Mouse (Mus musculus) kidney, adult 2 months (tissue): ENCODE results near the gene Hmbs. TPM values are rescaled to one million over a fixed set of nuclear protein-coding genes. Genes with fewer than 3 reads are reported as not detected.

Experiments
- DNase-seq: peaks from one replicate; pipeline ENCODE4 v3.0.0; 2021
- H3K27ac ChIP-seq: fragments of 200-500 bp; 2 replicates; pipeline ENCODE4 v1.5.1; 2012; ENCODE audit warnings: low read depth, low read length, control low read depth, inconsistent platforms; ENCODE audit not compliant: insufficient read depth
- H3K27me3 ChIP-seq: fragments of 200-500 bp; replicated peaks from 2 replicates; pipeline ENCODE4 v1.6.1; 2012; ENCODE audit warnings: mild to moderate bottlenecking, moderate library complexity, low read length, inconsistent platforms; ENCODE audit not compliant: control insufficient read depth, insufficient read depth
- H3K36me3 ChIP-seq: fragments of 200-500 bp; 2 replicates; pipeline ENCODE4 v1.6.1; 2012; ENCODE audit warnings: mild to moderate bottlenecking, moderate library complexity, low read length, inconsistent platforms; ENCODE audit not compliant: control insufficient read depth, insufficient read depth
- H3K4me1 ChIP-seq: fragments of 200-500 bp; 2 replicates; pipeline ENCODE4 v1.6.1; 2011; ENCODE audit warnings: low read length; ENCODE audit not compliant: control insufficient read depth, insufficient read depth
- H3K4me3 ChIP-seq: fragments of 200-500 bp; 2 replicates; pipeline ENCODE4 v1.5.1; 2011; ENCODE audit warnings: mild to moderate bottlenecking, low read depth, low read length, control low read depth; ENCODE audit not compliant: insufficient read depth
- CTCF ChIP-seq: fragments of 200-500 bp; conservative IDR thresholded peaks from 2 replicates; pipeline ENCODE4 v1.5.1; 2011; ENCODE audit warnings: low read depth, mild to moderate bottlenecking, control low read depth, low read length, moderate library complexity, mixed read lengths; ENCODE audit not compliant: insufficient read depth, insufficient read length
- POLR2A ChIP-seq: fragments of 200-500 bp; IDR thresholded peaks from one replicate; pipeline ENCODE4 v1.6.1; 2011; ENCODE audit warnings: low read depth, low read length, control low read depth
- WGBS: fragments of 180-500 bp; shearing (Covaris S2); methylation state at CpG from one replicate; pipeline ENCODE4 v1.1.7; 2018; 5-methylcytosine and 5-hydroxymethylcytosine counted together
- polyA plus RNA-seq: library from polyadenylated mRNA; depleted of rRNA; stranded (reverse); fragments of >200 nt; gene quantifications from 2 replicates; pipeline ENCODE4 v1.2.3, GENCODE M21; 2012

Gene Hmbs
- polyA plus RNA-seq, 1 experiment: 49.3 TPM

- 36% methylated on average over 5 of the region's 5 CpGs for WGBS
- TF ChIP-seq POLR2A (no peak), CTCF (0 out of 2 replicates have a peak, but pooled peaks have one; percentile 4)
- Histone ChIP-seq H3K4me3 (peak overlapping the region; percentile 98), H3K4me1 (peaks cover 9% of the 10 kb centered on the region), H3K36me3 (peaks cover 10% of the 10 kb centered on the region), H3K27me3 (no peaks in the 10 kb centered on the region), H3K27ac (peak overlapping the region; percentile 93)
- peak; percentile 91 for DNase-seq
These were observed 25.8 kb downstream of the Hmbs start for GRCm38 (mm10) chr9:44318076-44318825.

GRCm38 (mm10) chr9:44317452-44317851 lies 26.6 kb downstream of the Hmbs start:
- 71% methylated on average over 4 of the region's 4 CpGs for WGBS
- Histone ChIP-seq H3K36me3 (peaks cover 12% of the 10 kb centered on the region), H3K4me3 (peak overlapping the region; percentile 98; the same call in 1 of the 2 replicates), H3K27me3 (no peaks in the 10 kb centered on the region), H3K4me1 (peaks cover 9% of the 10 kb centered on the region), H3K27ac (peak overlapping the region; percentile 69)
- TF ChIP-seq CTCF (no peak), POLR2A (no peak)
- DNase-seq: no peak

- no peak for DNase-seq
- H3K4me1 ChIP-seq: peaks cover 3% of the 10 kb centered on the region
- TF ChIP-seq POLR2A (no peak), CTCF (no peak)
- H3K27ac ChIP-seq: no peak overlapping the region
- 91% methylated on average over 18 of the region's 18 CpGs for WGBS
- no peaks in the 10 kb centered on the region for H3K27me3 ChIP-seq
- peaks cover 12% of the 10 kb centered on the region for H3K36me3 ChIP-seq
- no peak overlapping the region for H3K4me3 ChIP-seq
These were observed 29.1 kb downstream of the Hmbs start for GRCm38 (mm10) chr9:44314910-44315309.

GRCm38 (mm10) chr9:44314257-44314547 lies 29.8 kb downstream of the Hmbs start:
- H3K4me3 ChIP-seq: no peak overlapping the region
- H3K4me1 ChIP-seq: peaks cover 3% of the 10 kb centered on the region
- H3K36me3 ChIP-seq: peaks cover 12% of the 10 kb centered on the region
- DNase-seq: no peak
- TF ChIP-seq POLR2A: no peak
- no peak for TF ChIP-seq CTCF
- WGBS: 92% methylated on average over 4 of the region's 4 CpGs
- H3K27ac ChIP-seq: no peak overlapping the region
- H3K27me3 ChIP-seq: no peaks in the 10 kb centered on the region

- Histone ChIP-seq H3K4me1 (peaks cover 3% of the 10 kb centered on the region), H3K27ac (no peak overlapping the region), H3K4me3 (no peak overlapping the region), H3K36me3 (peaks cover 12% of the 10 kb centered on the region), H3K27me3 (no peaks in the 10 kb centered on the region)
- WGBS: 79% methylated on average over 19 of the region's 19 CpGs
- TF ChIP-seq CTCF (no peak), POLR2A (no peak)
- DNase-seq: no peak
These were observed 30.4 kb downstream of the Hmbs start for GRCm38 (mm10) chr9:44313476-44314256.

- peaks cover 9% of the 10 kb centered on the region; the same call in 1 of the 2 replicates for H3K36me3 ChIP-seq
- peak overlapping the region; percentile 27 for H3K4me3 ChIP-seq
- TF ChIP-seq POLR2A (no peak), CTCF (no peak)
- no peaks in the 10 kb centered on the region for H3K27me3 ChIP-seq
- 46% methylated on average over 27 of the region's 27 CpGs for WGBS
- no peaks in the 10 kb centered on the region for H3K4me1 ChIP-seq
- peak; percentile 78 for DNase-seq
- H3K27ac ChIP-seq: peak overlapping the region; percentile 81
These were observed 32.6 kb downstream of the Hmbs start for GRCm38 (mm10) chr9:44311136-44312134.

- Histone ChIP-seq H3K27me3 (no peaks in the 10 kb centered on the region), H3K27ac (peak overlapping the region; percentile 78), H3K36me3 (peaks cover 9% of the 10 kb centered on the region; the same call in 1 of the 2 replicates), H3K4me3 (no peak overlapping the region), H3K4me1 (no peaks in the 10 kb centered on the region)
- TF ChIP-seq POLR2A (no peak), CTCF (no peak)
- no peak for DNase-seq
- 58% methylated on average over 10 of the region's 10 CpGs for WGBS
These were observed 33.3 kb downstream of the Hmbs start for GRCm38 (mm10) chr9:44310750-44311135.
